Mouse (Mus musculus): ENCODE measurements around the gene Macc1. TPM values are rescaled to one million over a fixed set of nuclear protein-coding genes. Genes with fewer than 3 reads are reported as not detected.

Gene Macc1
- polyA plus RNA-seq, 2 experiments, result 0.01 TPM; not detected in 1

DNA sequence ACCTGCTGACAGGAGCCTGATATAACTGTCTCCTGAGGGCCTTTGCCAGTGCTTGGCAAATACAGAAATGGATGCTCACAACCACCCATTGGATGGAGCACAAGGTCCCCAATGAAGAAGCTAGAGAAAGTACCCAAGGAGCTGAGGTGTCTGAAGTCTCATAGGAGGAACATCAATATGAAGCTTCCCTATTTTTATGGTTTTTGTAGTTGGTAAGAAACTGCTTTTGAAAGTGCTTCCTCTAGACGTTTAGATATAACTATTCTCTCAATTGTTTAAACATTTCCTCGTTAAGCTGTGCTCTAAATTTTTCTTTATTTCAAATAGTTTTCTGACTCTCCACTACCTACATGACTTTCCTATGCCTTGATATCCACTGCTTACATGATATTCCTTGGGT lies 169.2 kb downstream of the Macc1 start:
- Histone ChIP-seq H3K4me3 (ENCODE audit: insufficient read depth in 1 of 2, low read depth in 2 of 2, low read length in 2 of 2) (no peak overlapping the region), H3K9me3 (ENCODE audit: control insufficient read depth, low read length) (no peaks in the 10 kb centered on the region), H3K9ac (replicated peaks) (no peak overlapping the region), H3K27me3 (ENCODE audit: control insufficient read depth, insufficient read depth, low read length) (no peaks in the 10 kb centered on the region), H3K27ac (no peak overlapping the region), H3K4me1 (replicated peaks; ENCODE audit: control insufficient read depth in 2 of 2, insufficient read depth in 2 of 2, low read length in 1 of 2) (no peaks in the 10 kb centered on the region), H3K4me2 (ENCODE audit: low read depth) (no peak overlapping the region), H3K36me3 (replicated peaks; ENCODE audit: control insufficient read depth, insufficient read depth, low read depth) (no peaks in the 10 kb centered on the region)
- DNase-seq (ENCODE audit: low read depth in 3 of 3, low spot score in 3 of 3), result no peak
- TF ChIP-seq EP300 (IDR thresholded peaks at IDR 0.05; ENCODE audit: low read depth), result no peak
- no peak for TF ChIP-seq CTCF (IDR thresholded peaks at IDR 0.05; ENCODE audit: low read depth)
- ATAC-seq (ENCODE audit: insufficient read depth), result no peak
- whole genome bisulfite sequencing (ENCODE audit: insufficient replicate concordance), result 44% methylated on average over 2 of the region's 2 CpGs

DNA sequence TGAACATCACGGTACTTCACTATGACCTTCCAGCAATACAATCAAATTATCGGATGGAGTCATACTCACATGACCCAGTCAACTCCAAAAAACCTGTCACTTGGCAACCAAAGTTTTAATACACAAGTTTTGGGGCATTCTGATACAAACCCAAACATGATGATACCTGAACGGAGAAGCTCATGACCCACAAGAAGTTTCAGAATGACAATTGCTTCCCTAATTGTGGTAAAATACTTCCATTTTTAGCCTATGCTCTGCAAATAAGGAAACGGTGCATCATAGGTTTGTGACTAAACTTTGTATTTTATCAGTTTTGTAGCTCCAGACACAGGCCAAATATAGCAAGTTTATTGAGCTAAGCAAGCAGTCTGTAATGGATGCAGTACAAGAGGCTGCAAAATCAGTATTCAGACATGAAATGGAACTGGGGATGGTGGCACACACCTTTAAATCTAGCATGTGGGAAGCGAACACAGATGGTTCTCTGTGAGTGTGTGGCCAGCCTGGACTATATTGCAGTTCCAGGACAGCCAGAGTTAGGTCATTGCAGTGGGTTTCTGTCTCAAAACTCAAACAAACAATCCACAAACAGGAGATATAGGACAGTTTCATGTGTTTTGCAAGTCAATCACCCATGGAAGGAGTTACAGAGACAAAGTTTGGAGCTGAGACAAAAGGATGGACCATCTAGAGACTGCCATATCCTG lies 170.0 kb downstream of the Macc1 start:
- no peak overlapping the region for H3K4me3 ChIP-seq (ENCODE audit: insufficient read depth in 1 of 2, low read depth in 2 of 2, low read length in 2 of 2)
- 51% methylated on average over 5 of the region's 5 CpGs for WGBS (ENCODE audit: insufficient replicate concordance)
- no peak for ATAC-seq (ENCODE audit: insufficient read depth)

GRCm38 (mm10) chr12:119511145-119511544 lies 197.1 kb downstream of the Macc1 start:
- TF ChIP-seq CTCF (IDR thresholded peaks at IDR 0.05; ENCODE audit: low read depth) (no peak), EP300 (IDR thresholded peaks at IDR 0.05; ENCODE audit: low read depth) (no peak)
- H3K4me1 ChIP-seq (replicated peaks; ENCODE audit: control insufficient read depth in 2 of 2, insufficient read depth in 2 of 2, low read length in 1 of 2), result no peaks in the 10 kb centered on the region
- DNase-seq (ENCODE audit: low read depth in 3 of 3, low spot score in 3 of 3) (no peak), ATAC-seq (ENCODE audit: insufficient read depth) (no peak)
- H3K36me3 ChIP-seq (replicated peaks; ENCODE audit: control insufficient read depth, insufficient read depth, low read depth), result no peaks in the 10 kb centered on the region
- no peaks in the 10 kb centered on the region for H3K9me3 ChIP-seq (ENCODE audit: control insufficient read depth, low read length)
- H3K27ac ChIP-seq, result no peak overlapping the region
- H3K4me3 ChIP-seq (ENCODE audit: insufficient read depth in 1 of 2, low read depth in 2 of 2, low read length in 2 of 2), result no peak overlapping the region
- no peak overlapping the region for H3K4me2 ChIP-seq (ENCODE audit: low read depth)
- no peak overlapping the region for H3K9ac ChIP-seq (replicated peaks)
- no peaks in the 10 kb centered on the region for H3K27me3 ChIP-seq (ENCODE audit: control insufficient read depth, insufficient read depth, low read length)

More for the DNA sequence above, 170.0 kb downstream of the Macc1 start:
- H3K9me3 ChIP-seq (ENCODE audit: control insufficient read depth, low read length), result no peaks in the 10 kb centered on the region
- TF ChIP-seq EP300 (IDR thresholded peaks at IDR 0.05; ENCODE audit: low read depth) (no peak), CTCF (IDR thresholded peaks at IDR 0.05; ENCODE audit: low read depth) (no peak)
- H3K9ac ChIP-seq (replicated peaks), result no peak overlapping the region
- no peak overlapping the region for H3K4me2 ChIP-seq (ENCODE audit: low read depth)
- H3K27me3 ChIP-seq (ENCODE audit: control insufficient read depth, insufficient read depth, low read length), result no peaks in the 10 kb centered on the region
- no peaks in the 10 kb centered on the region for H3K4me1 ChIP-seq (replicated peaks; ENCODE audit: control insufficient read depth in 2 of 2, insufficient read depth in 2 of 2, low read length in 1 of 2)
- DNase-seq (ENCODE audit: low read depth in 3 of 3, low spot score in 3 of 3), result no peak
- H3K27ac ChIP-seq, result no peak overlapping the region
- no peaks in the 10 kb centered on the region for H3K36me3 ChIP-seq (replicated peaks; ENCODE audit: control insufficient read depth, insufficient read depth, low read depth)

Other genes starting within 250 kb of the Macc1 start
- 0.02 TPM in 2 replicates for gene Itgb8, start 75.5 kb upstream of the Macc1 start, polyA plus RNA-seq (2012; rRNA removed)
- 0.08 TPM in 1 of 2 replicates, not detected in the other for gene Itgb8, start 75.5 kb upstream of the Macc1 start, polyA plus RNA-seq (2014; fragmentation: Nextera tagmentation; extraction: Ambion mirVana)